Mouse (Mus musculus): Measurements from ENCODE around the gene Tusc1.
A peak's percentile ranks its signal among the peaks of the same experiment; 100 is the strongest.

Tusc1 gene

DNA sequence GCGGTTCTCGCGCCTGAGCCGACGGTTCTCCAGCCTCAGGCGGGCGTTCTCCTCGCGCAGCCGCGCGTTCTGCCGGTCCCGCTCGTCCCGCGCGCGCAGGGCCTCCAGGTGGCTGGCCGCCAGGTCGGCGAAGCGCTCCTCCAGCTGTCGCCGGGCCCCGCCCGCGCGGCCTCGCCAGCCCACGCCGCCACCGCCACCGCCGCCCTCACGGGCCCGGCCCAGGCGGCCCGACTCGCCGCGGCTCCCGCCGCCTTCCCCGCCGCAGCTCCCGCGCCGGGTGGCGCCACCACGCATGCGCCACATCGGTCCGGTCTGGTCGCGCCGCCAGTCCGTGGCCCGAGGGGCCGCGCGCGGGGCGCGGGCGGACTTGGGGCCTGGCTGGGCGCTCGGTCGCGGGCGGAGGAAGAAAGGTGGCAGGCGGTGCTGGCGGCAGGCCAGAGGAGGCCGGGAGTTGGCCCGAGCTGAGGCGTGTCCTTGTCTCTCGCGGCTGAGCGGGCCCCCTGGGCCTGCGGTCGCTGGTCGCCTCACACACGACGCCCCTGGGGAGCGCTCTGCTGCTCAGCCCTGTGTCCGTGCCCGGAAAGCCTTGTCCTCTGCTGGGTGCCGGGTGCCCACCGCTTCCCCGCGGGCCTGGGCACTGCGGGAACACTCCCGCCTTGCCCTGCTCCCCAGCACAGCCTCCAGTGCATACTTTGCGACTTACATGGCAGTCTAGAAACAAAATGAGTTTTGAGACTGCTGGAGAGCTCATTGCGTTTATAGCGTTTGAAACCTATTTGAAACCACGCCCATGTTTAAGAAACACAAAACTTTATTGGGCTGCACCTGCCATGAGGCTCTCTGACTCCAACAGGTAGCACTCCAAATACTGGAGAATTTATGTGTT lies at the start of gene Tusc1:
TSS of gene Tusc1 (minus strand) at position 394 of the 886 bp plus-strand sequence.
- peak; percentile 85 for DNase-seq

DNA sequence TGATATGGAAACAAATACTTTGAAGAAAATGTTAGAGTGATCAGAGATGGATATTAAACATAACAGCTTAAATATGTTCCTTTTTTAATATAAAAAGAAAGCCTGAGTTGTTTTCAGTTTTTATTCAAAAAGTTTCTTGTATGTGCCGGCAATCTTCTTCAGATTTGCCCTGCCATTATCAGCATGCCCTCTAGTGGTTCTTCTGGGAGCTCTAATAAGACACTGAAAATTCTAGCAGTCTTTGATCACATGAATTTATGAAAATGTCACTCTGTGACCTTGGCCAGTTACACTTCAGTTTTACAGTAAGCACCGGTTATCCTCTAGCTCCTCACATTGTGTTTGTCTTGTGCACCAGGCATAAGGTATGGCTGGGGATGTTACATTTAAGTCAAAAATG lies 17.6 kb upstream of the Tusc1 start:
- DNase-seq, result no peak

DNA sequence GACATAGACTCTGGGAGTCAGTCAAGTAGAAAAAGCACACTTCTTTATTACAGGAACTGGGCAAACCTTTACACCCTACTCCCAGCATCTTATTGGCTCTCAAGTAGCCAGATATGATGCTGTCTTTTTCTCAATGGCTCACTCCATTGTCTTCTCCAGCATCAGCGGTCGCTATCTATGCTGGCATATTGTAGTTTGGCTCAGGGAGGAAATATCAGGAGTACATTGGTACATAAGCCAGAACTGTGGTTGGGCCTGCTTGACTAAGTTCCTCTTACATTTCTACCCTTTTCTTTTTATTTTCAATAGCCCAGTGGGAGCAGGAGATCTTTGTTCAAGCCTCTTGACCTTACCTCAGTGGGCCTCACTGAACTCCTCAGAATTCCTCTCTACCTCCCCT lies 9.0 kb upstream of the Tusc1 start:
- DNase-seq, result no peak

DNA sequence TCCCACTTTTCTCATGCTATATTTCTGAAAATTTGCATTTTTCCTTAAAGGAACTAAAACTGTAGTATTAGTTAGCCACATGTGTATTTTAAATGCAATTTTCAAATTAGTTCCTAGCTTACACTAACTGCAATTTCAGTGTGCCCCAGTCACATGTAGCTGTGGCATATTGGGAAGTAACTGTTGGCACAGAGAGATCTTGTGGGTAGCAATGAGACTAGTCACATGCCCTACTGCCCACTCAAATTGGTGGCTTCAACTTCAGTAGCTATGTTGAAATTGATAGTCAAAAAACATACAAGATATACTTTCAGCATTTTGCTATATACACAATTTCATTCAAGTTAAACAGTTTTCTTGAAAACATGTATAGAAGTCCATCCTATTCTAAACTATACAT lies 6.3 kb upstream of the Tusc1 start:
- no peak for DNase-seq

DNA sequence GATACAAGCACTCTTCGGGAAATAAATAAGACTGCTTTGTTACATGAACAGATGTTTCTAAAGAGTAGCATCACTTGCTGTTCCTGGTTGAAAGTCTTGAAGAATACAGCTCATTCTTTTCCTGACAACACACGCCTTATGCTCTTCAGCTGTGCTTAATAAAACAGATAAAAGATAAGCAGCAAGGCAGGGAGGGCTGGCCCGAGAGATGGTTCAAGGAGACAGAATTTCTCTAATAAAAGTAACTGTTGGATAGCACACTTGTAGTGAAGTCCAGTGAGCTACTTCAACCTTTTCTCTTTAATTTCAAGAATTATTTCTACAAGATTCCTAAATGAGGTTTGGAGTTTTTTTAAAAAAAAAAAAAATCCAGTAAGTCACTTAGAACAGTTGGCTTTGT lies 2.7 kb upstream of the Tusc1 start:
- no peak for DNase-seq

DNA sequence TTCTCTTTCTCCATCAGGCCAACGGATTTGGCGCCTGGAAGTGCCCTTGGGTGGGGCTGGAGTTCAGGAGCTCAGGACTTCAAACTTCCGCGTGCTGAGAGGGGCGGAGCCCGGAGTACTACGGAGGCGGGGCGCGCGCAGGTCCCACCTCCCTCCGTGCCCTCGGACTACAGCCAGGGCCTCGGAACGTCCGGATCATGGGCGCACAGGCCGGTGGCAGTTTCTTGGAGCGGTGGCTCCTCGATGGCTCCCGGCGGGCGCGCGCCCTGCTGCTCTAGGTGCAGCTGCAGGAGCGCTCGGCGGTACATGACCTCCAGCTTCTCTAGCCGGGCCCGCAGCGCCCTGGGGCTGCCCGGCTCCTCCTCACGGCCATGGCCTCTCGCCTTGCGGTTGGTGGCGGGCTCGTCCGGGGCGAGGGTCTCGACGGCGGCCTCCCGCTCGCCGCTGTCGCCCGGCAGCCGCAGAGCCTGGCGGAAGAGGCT lies 634 bp downstream of the Tusc1 start:
- DNase-seq, result peak; percentile 71

DNA sequence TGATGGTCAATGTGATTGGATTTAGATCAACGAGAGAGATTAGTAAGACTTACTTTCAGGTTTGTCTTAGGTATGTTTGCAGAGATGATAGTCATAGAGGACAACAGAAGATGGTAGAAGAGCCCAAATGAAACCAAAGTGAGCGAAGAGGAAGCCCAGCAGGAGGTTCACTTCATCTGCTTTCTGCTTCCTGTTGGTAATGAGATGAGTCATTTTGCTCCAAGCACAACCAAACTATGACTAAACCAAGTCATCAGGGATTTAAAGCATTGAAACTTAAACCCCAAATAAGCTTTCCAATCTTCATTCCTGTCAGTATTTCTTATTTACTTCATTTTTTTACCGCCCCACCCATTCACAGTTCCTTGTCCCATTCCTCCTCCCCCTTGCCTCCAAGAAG lies 27.8 kb downstream of the Tusc1 start:
- DNase-seq, result no peak

DNA sequence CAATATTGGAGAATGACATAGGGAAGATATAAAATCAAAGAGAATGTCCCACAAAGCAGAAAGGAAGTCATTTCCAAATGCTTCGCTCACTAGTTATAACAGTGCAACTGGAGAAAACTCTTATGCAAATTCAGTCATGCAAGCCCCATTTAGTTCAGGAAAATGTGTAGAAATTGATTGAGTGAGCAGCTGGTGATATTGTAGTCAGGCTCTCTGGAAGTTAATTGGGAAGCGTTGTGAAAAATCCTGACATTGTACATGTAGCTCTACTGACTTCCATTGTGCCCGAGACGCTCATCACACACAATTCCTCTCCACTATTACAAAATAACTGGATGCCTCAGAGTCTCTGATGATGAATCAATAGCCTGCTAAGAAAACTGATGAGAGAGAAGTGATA lies 49.2 kb downstream of the Tusc1 start:
- DNase-seq, result no peak

All from right cerebral cortex, postnatal 25 days (tissue).